22 mouse cellular contexts compared by ENCODE assay signal in the genomic region with DNA sequence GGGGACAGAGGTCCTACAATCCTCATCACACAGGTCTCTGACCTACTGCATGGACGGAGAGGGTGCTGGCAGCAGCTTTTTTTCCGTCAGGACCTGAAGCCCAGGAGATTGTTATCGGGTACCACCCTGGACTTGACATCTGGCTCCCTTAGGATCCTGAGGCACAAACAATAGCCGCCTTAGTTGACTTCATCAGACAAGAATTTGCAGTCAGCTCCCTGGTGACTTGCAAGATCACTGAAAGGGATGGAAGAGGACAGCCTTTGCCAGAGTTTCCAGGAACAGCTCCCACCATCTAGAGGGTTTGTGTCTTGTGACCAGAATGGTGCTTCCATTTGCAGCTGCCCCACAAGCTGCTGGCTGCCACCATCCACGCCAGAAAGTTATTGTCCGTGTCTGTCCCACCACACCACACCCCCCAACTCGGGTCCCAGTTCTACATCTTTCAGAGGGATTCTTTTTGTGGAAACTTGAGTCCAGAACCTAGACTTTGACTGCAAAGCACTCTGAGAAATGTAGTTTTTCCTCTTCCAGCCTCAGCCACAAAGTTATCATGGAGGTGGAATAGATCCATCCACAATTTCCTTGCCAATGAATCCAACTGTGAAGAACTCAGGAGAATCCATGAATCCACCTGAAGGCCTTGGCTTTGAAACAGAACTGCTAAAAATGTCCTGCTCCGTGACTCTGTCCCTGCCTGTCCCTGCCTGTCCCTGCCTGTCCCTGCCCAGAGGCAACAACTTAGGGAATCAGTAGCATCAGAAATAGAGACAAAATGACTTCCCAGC. TPM values are rescaled to one million over a fixed set of nuclear protein-coding genes. Genes with fewer than 3 reads are reported as not detected.
A peak's percentile ranks its signal among the peaks of the same experiment; 100 is the strongest.
DNase-seq lines count a peak whose midpoint lies in the region; ATAC-seq lines count a peak whose summit lies in the region.
"Had no signal": no experiment of that assay in that cellular context is flagged by ENCODE, and none has a peak within 500 bp of the region (broad histone marks: within the 10 kb centered on the region; RNA-seq: fewer than 3 reads in every experiment).

No protein-coding gene starts in this region.

- H3K36me3 ChIP-seq in forebrain, embryonic 13.5 days (ENCODE audit: poor library complexity, severe bottlenecking) = peaks cover 15% of the 10 kb centered on the region; the same call in 1 of the 2 replicates
- H3K36me3 ChIP-seq: G1E; heart, embryonic 15.5 days had no signal

- intact Hi-C loops in heart, postnatal 36 days (cut with DNase I) = loop anchor here (1.0 kb wide), 1 partner anchor 175 kb away; no protein-coding TSS in a partner anchor

- no peak overlapping the region for H3K4me3 ChIP-seq in forebrain, embryonic 13.5 days
- H3K4me3 ChIP-seq: embryonic facial prominence, embryonic 12.5 days; heart, adult 2 months; heart, embryonic 15.5 days; hindbrain, embryonic 10.5 days; hindbrain, embryonic 15.5 days had no signal

- H3K4me2 ChIP-seq in forebrain, embryonic 13.5 days = no peak overlapping the region
- H3K4me2 ChIP-seq: embryonic facial prominence, embryonic 12.5 days; heart, embryonic 11.5 days; heart, embryonic 15.5 days; hindbrain, embryonic 15.5 days had no signal

- no peak overlapping the region for H3K27ac ChIP-seq in forebrain, embryonic 13.5 days
- H3K27ac ChIP-seq: embryonic facial prominence, embryonic 12.5 days; heart, adult 2 months; heart, embryonic 15.5 days; hindbrain, embryonic 10.5 days; hindbrain, embryonic 15.5 days had no signal

- DNase-seq in cerebellum, adult 18-20 months = peak; percentile 27 to 33
- DNase-seq in 3134 (ENCODE audit: extremely low read depth, insufficient read length, low spot score) = peak; percentile 40
- DNase-seq in MN1 (ENCODE audit: low spot score) = peak; percentile 74
- DNase-seq in cerebellum, adult 9-11 months = peak; percentile 53
- no peak for DNase-seq in heart, postnatal 36 days
- DNase-seq: adrenal gland, postnatal 14 days; gastrocnemius, postnatal 14 days; heart, adult 2 months; heart, postnatal 14 days; kidney, adult 11 months had no signal

- no peaks in the 10 kb centered on the region for H3K9me3 ChIP-seq in forebrain, embryonic 13.5 days (replicated peaks)
- H3K9me3 ChIP-seq: embryonic facial prominence, embryonic 12.5 days; G1E; heart, embryonic 15.5 days; hindbrain, embryonic 10.5 days; hindbrain, embryonic 15.5 days had no signal

- H3K27me3 ChIP-seq in forebrain, embryonic 13.5 days = 0 out of 2 replicates have a peak, but pooled peaks cover 5% of the 10 kb centered on the region
- H3K27me3 ChIP-seq: embryonic facial prominence, embryonic 12.5 days; hindbrain, embryonic 15.5 days; Patski had no signal

- H3K4me1 ChIP-seq in forebrain, embryonic 13.5 days = 0 out of 2 replicates have a peak, but pooled peaks cover 5% of the 10 kb centered on the region
- H3K4me1 ChIP-seq: heart, embryonic 15.5 days; hindbrain, embryonic 15.5 days had no signal

- H3K9ac ChIP-seq in forebrain, embryonic 13.5 days = no peak overlapping the region
- H3K9ac ChIP-seq: embryonic facial prominence, embryonic 12.5 days; heart, embryonic 15.5 days; hindbrain, embryonic 15.5 days had no signal

- no peak for ATAC-seq in cerebellum, adult (ENCODE audit: insufficient number of reproducible peaks, low FRiP score, low TSS enrichment)
- no peak for ATAC-seq in forebrain, embryonic 13.5 days
- ATAC-seq: activated CD4-positive, CD25-positive, alpha-beta regulatory T cell, adult 4 months; forebrain, embryonic 16.5 days; inflammation-experienced regulatory T-cells, adult 6 months; Patski had no signal

- WGBS in forebrain, embryonic 13.5 days = 83% methylated on average over 8 of the region's 8 CpGs

RNA-seq across cellular contexts. Expression of a gene that starts 27.1 kb away (rescaled TPM):
- 6.7 and 7.6 TPM in 2 replicates for polyA plus RNA-seq in forebrain, embryonic 13.5 days (2015; fragmentation: Nextera tagmentation; extraction: Ambion mirVana)
- 1 to 10 TPM; 1.5 to 2.1 TPM for total RNA-seq in heart, postnatal 36 days (2021)
- polyA plus RNA-seq: G1E had no signal

RNA-seq across cellular contexts. Expression of a gene that starts 51.8 kb away (rescaled TPM):
- polyA plus RNA-seq in forebrain, embryonic 13.5 days (2015; fragmentation: Nextera tagmentation; extraction: Ambion mirVana) = 11.3 and 13.5 TPM in 2 replicates
- 1 to 10 TPM; 2.4 to 3.0 TPM for total RNA-seq in heart, postnatal 36 days (2021)
- total RNA-seq: G1E had no signal
- polyA plus RNA-seq: G1E had no signal

Comparison
In these comparisons a context has a peak if more than half of its experiments do, and no peak if none do; other contexts are left out.
1. DNase-seq: peak in cerebellum, adult 18-20 months (2 of 2), 3134 (single experiment), MN1 (single experiment) and cerebellum, adult 9-11 months (single experiment); none in heart, postnatal 36 days (0 of 2).